In genomic region chr3:53033448-53033847, GRCm38 (mm10) we compare ENCODE assay signal across 10 mouse cellular contexts. TPM values are rescaled to one million over a fixed set of nuclear protein-coding genes. Genes with fewer than 3 reads are reported as not detected.
DNase-seq lines count a peak whose midpoint lies in the region; ATAC-seq and TF ChIP-seq lines count a peak whose summit lies in the region.
"Had no signal": no experiment of that assay in that cellular context is flagged by ENCODE, and none has a peak within 500 bp of the region (broad histone marks: within the 10 kb centered on the region; RNA-seq: fewer than 3 reads in every experiment).

No protein-coding gene starts in this region.

- peak; percentile 72 for DNase-seq in hindbrain, embryonic 14.5 days (ENCODE audit: low spot score)
- DNase-seq in brain, embryonic 14.5 days (ENCODE audit: low read depth) = peak; percentile 78
- DNase-seq in limb, embryonic 14.5 days (ENCODE audit: low spot score) = peak; percentile 56
- DNase-seq in spleen, adult 18-20 months = no peak
- no peak for DNase-seq in ovary, postnatal 14 days (ENCODE audit: low spot score)

- no peaks in the 10 kb centered on the region for H3K36me3 ChIP-seq in hindbrain, embryonic 14.5 days (replicated peaks; ENCODE audit: control insufficient read depth, insufficient read depth)
- no peaks in the 10 kb centered on the region for H3K36me3 ChIP-seq in hindbrain, embryonic 12.5 days
- no peaks in the 10 kb centered on the region for H3K36me3 ChIP-seq in E14TG2a.4 (ENCODE audit: insufficient read depth, low read length)
- no peaks in the 10 kb centered on the region for H3K36me3 ChIP-seq in limb, embryonic 14.5 days (ENCODE audit: control insufficient read depth, insufficient read depth, low read length)
- H3K36me3 ChIP-seq: embryonic facial prominence, embryonic 12.5 days; limb, embryonic 15.5 days had no signal

- ATAC-seq in hindbrain, embryonic 14.5 days (ENCODE audit: low FRiP score) = no peak
- ATAC-seq in hindbrain, embryonic 12.5 days (ENCODE audit: low FRiP score) = no peak
- ATAC-seq in limb, embryonic 14.5 days (ENCODE audit: low FRiP score, low read depth) = no peak
- ATAC-seq in monocyte, adult 5-6 weeks (replicated peaks; ENCODE audit: insufficient number of reproducible peaks, low FRiP score, low TSS enrichment, poor library complexity, severe bottlenecking) = no peak

- 23% methylated on average over 3 of the region's 3 CpGs for WGBS in hindbrain, embryonic 14.5 days
- 24% methylated on average over 3 of the region's 3 CpGs for WGBS in hindbrain, embryonic 12.5 days
- 19% methylated on average over 3 of the region's 3 CpGs for WGBS in limb, embryonic 14.5 days

- no peak overlapping the region for H3K4me2 ChIP-seq in hindbrain, embryonic 14.5 days (replicated peaks)
- H3K4me2 ChIP-seq in hindbrain, embryonic 12.5 days (replicated peaks) = no peak overlapping the region
- no peak overlapping the region for H3K4me2 ChIP-seq in limb, embryonic 14.5 days (replicated peaks; ENCODE audit: low read depth, low read length, severe bottlenecking)
- H3K4me2 ChIP-seq: embryonic facial prominence, embryonic 12.5 days; limb, embryonic 15.5 days had no signal

- no peak for TF ChIP-seq POLR2A in brain, embryonic 14.5 days (IDR thresholded peaks at IDR 0.05; ENCODE audit: borderline replicate concordance, extremely low read depth, insufficient read depth, insufficient read length, poor library complexity, severe bottlenecking)
- no peak for TF ChIP-seq POLR2A in limb, embryonic 14.5 days (IDR thresholded peaks at IDR 0.05; ENCODE audit: borderline replicate concordance, extremely low read depth, insufficient read depth, insufficient read length)

- no peak overlapping the region for H3K27ac ChIP-seq in hindbrain, embryonic 14.5 days
- H3K27ac ChIP-seq in hindbrain, embryonic 12.5 days = no peak overlapping the region
- H3K27ac ChIP-seq in limb, embryonic 14.5 days (replicated peaks; ENCODE audit: low read depth, low read length) = no peak overlapping the region
- H3K27ac ChIP-seq: embryonic facial prominence, embryonic 12.5 days; limb, embryonic 15.5 days had no signal

- peak; percentile 46 for TF ChIP-seq CTCF in E14TG2a.4 (conservative IDR thresholded peaks at IDR 0.05; ENCODE audit: low read length)
- peak; percentile 69; the same call in 1 of the 2 replicates for TF ChIP-seq CTCF in brain, embryonic 14.5 days (IDR thresholded peaks at IDR 0.05; ENCODE audit: borderline replicate concordance, extremely low read depth, insufficient read depth, insufficient read length)

- no peaks in the 10 kb centered on the region for H3K9me3 ChIP-seq in hindbrain, embryonic 14.5 days (ENCODE audit: control insufficient read depth, low read length)
- H3K9me3 ChIP-seq in hindbrain, embryonic 12.5 days (replicated peaks) = no peaks in the 10 kb centered on the region
- H3K9me3 ChIP-seq in E14TG2a.4 (ENCODE audit: low read length) = no peaks in the 10 kb centered on the region
- no peaks in the 10 kb centered on the region for H3K9me3 ChIP-seq in limb, embryonic 14.5 days (ENCODE audit: control insufficient read depth, low read length)
- H3K9me3 ChIP-seq: embryonic facial prominence, embryonic 12.5 days; limb, embryonic 15.5 days had no signal

- H3K4me1 ChIP-seq in hindbrain, embryonic 14.5 days (replicated peaks; ENCODE audit: control insufficient read depth, insufficient read depth, low read length) = no peaks in the 10 kb centered on the region
- no peaks in the 10 kb centered on the region for H3K4me1 ChIP-seq in hindbrain, embryonic 12.5 days
- peaks cover 5% of the 10 kb centered on the region for H3K4me1 ChIP-seq in E14TG2a.4 (replicated peaks; ENCODE audit: low read depth, low read length)
- peaks cover 3% of the 10 kb centered on the region; the same call in 1 of the 2 replicates for H3K4me1 ChIP-seq in limb, embryonic 14.5 days (ENCODE audit: control insufficient read depth, insufficient read depth, low read length)
- H3K4me1 ChIP-seq: embryonic facial prominence, embryonic 12.5 days; limb, embryonic 15.5 days had no signal

- no peak overlapping the region for H3K4me3 ChIP-seq in hindbrain, embryonic 14.5 days (replicated peaks; ENCODE audit: low read length)
- no peak overlapping the region for H3K4me3 ChIP-seq in hindbrain, embryonic 12.5 days
- no peak overlapping the region for H3K4me3 ChIP-seq in E14TG2a.4 (replicated peaks; ENCODE audit: low read length)
- H3K4me3 ChIP-seq in limb, embryonic 14.5 days (replicated peaks; ENCODE audit: low read length) = no peak overlapping the region
- H3K4me3 ChIP-seq: embryonic facial prominence, embryonic 12.5 days; limb, embryonic 15.5 days had no signal

- no peaks in the 10 kb centered on the region for H3K27me3 ChIP-seq in hindbrain, embryonic 14.5 days (ENCODE audit: control insufficient read depth, insufficient read depth, low read length)
- H3K27me3 ChIP-seq in hindbrain, embryonic 12.5 days = 0 out of 2 replicates have a peak, but pooled peaks cover 4% of the 10 kb centered on the region
- H3K27me3 ChIP-seq in E14TG2a.4 (ENCODE audit: insufficient read depth, low read length) = peaks cover 22% of the 10 kb centered on the region
- H3K27me3 ChIP-seq in limb, embryonic 14.5 days (ENCODE audit: control insufficient read depth, insufficient read depth, low read length) = no peaks in the 10 kb centered on the region
- H3K27me3 ChIP-seq: embryonic facial prominence, embryonic 12.5 days had no signal

- no peak overlapping the region for H3K9ac ChIP-seq in hindbrain, embryonic 14.5 days
- H3K9ac ChIP-seq in hindbrain, embryonic 12.5 days = no peak overlapping the region
- H3K9ac ChIP-seq in limb, embryonic 14.5 days (ENCODE audit: low read depth, low read length, severe bottlenecking) = no peak overlapping the region
- H3K9ac ChIP-seq: embryonic facial prominence, embryonic 12.5 days; limb, embryonic 15.5 days had no signal

RNA-seq across cellular contexts. Expression of gene Lhfp, which starts 7.9 kb away (rescaled TPM):
- 48.3 and 54.9 TPM in 2 replicates for polyA plus RNA-seq in hindbrain, embryonic 14.5 days (2014; fragmentation: Nextera tagmentation; extraction: Ambion mirVana)
- 62.1 and 64.2 TPM in 2 replicates for polyA plus RNA-seq in hindbrain, embryonic 12.5 days (2016; fragmentation: Nextera tagmentation; extraction: Ambion mirVana)
- polyA plus RNA-seq in brain, embryonic 14.5 days (2012; rRNA removed) = 37.4 and 48.2 TPM in 2 replicates
- 83.3 and 91.0 TPM in 2 replicates for polyA plus RNA-seq in limb, embryonic 14.5 days (2012; rRNA removed)
- polyA plus RNA-seq in limb, embryonic 14.5 days (2014; fragmentation: Nextera tagmentation; extraction: Ambion mirVana) = 94.0 and 105 TPM in 2 replicates
- total RNA-seq in monocyte, adult 5-6 weeks (2017) = 0.29 to 1.8 TPM (median 0.43 TPM) in 3 replicates

RNA-seq across cellular contexts. Expression of gene Cog6, which starts 16.4 kb away (rescaled TPM):
- 58.1 and 62.9 TPM in 2 replicates for polyA plus RNA-seq in hindbrain, embryonic 14.5 days (2014; fragmentation: Nextera tagmentation; extraction: Ambion mirVana)
- polyA plus RNA-seq in hindbrain, embryonic 12.5 days (2016; fragmentation: Nextera tagmentation; extraction: Ambion mirVana) = 57.3 and 59.5 TPM in 2 replicates
- 44.0 and 52.4 TPM in 2 replicates for polyA plus RNA-seq in brain, embryonic 14.5 days (2012; rRNA removed)
- 41.3 TPM in 2 replicates for polyA plus RNA-seq in limb, embryonic 14.5 days (2012; rRNA removed)
- 52.8 and 55.6 TPM in 2 replicates for polyA plus RNA-seq in limb, embryonic 14.5 days (2014; fragmentation: Nextera tagmentation; extraction: Ambion mirVana)
- 31.6 to 42.1 TPM (median 34.8 TPM) in 3 replicates for total RNA-seq in monocyte, adult 5-6 weeks (2017)

Comparison
In these comparisons a context has a peak if more than half of its experiments do, and no peak if none do; other contexts are left out.
1. DNase-seq: peak in hindbrain, embryonic 14.5 days (single experiment), brain, embryonic 14.5 days (single experiment) and limb, embryonic 14.5 days (single experiment); none in spleen, adult 18-20 months (0 of 2) and ovary, postnatal 14 days (single experiment).